Mouse (Mus musculus): Measurements from ENCODE around the gene Csad.

Gene Csad

GRCm38 (mm10) chr15:102134709-102135108, 69.8 kb downstream of the Csad start:
- in situ Hi-C loops (cut with MboI; ENCODE audit: low sequenced_read_pairs) = no loop called here

- in situ Hi-C loops (cut with MboI; ENCODE audit: low sequenced_read_pairs) = no loop called here
These were observed 71.2 kb downstream of the Csad start for GRCm38 (mm10) chr15:102133314-102133713.
